Mouse (Mus musculus): ENCODE measurements around the gene Gm11639. TPM values are rescaled to one million over a fixed set of nuclear protein-coding genes. Genes with fewer than 3 reads are reported as not detected.
A peak's percentile ranks its signal among the peaks of the same experiment; 100 is the strongest.

The Gm11639 gene
- polyA plus RNA-seq, 1 experiment from 2014 or later: not detected

- Histone ChIP-seq H3K27ac (ENCODE audit: low read depth, low read length) (no peak overlapping the region), H3K4me2 (no peak overlapping the region), H3K27me3 (ENCODE audit: control insufficient read depth, insufficient read depth, low read length) (no peaks in the 10 kb centered on the region), H3K9me3 (ENCODE audit: control insufficient read depth, low read length) (no peaks in the 10 kb centered on the region), H3K4me1 (ENCODE audit: control insufficient read depth, insufficient read depth, low read length) (no peaks in the 10 kb centered on the region), H3K36me3 (ENCODE audit: control insufficient read depth, insufficient read depth, low read length) (no peaks in the 10 kb centered on the region), H3K4me3 (ENCODE audit: low read depth, low read length) (no peak overlapping the region), H3K9ac (ENCODE audit: low read length) (no peak overlapping the region)
- no peak for ATAC-seq (ENCODE audit: low FRiP score)
- 77% methylated on average over 2 of the region's 2 CpGs for WGBS
- no peak for DNase-seq (ENCODE audit: low spot score, missing footprints)
These were observed 93.3 kb downstream of the Gm11639 start for GRCm38 (mm10) chr11:104778796-104779195.

- WGBS: 81% methylated on average over 2 of the region's 2 CpGs
- Histone ChIP-seq H3K4me2 (no peak overlapping the region), H3K4me3 (ENCODE audit: low read depth, low read length) (no peak overlapping the region), H3K4me1 (ENCODE audit: control insufficient read depth, insufficient read depth, low read length) (no peaks in the 10 kb centered on the region), H3K9ac (ENCODE audit: low read length) (no peak overlapping the region), H3K9me3 (ENCODE audit: control insufficient read depth, low read length) (no peaks in the 10 kb centered on the region), H3K36me3 (ENCODE audit: control insufficient read depth, insufficient read depth, low read length) (no peaks in the 10 kb centered on the region), H3K27ac (ENCODE audit: low read depth, low read length) (no peak overlapping the region), H3K27me3 (ENCODE audit: control insufficient read depth, insufficient read depth, low read length) (no peaks in the 10 kb centered on the region)
- ATAC-seq (ENCODE audit: low FRiP score) (no peak), DNase-seq (ENCODE audit: low spot score, missing footprints) (no peak)
These were observed 259.2 kb downstream of the Gm11639 start for GRCm38 (mm10) chr11:104944723-104945122.

GRCm38 (mm10) chr11:104952349-104952748 is 266.8 kb downstream of the Gm11639 start:
- no peaks in the 10 kb centered on the region for H3K36me3 ChIP-seq (ENCODE audit: control insufficient read depth, insufficient read depth, low read length)
- no peak overlapping the region for H3K4me2 ChIP-seq
- H3K9ac ChIP-seq (ENCODE audit: low read length): no peak overlapping the region
- no peaks in the 10 kb centered on the region for H3K9me3 ChIP-seq (ENCODE audit: control insufficient read depth, low read length)
- WGBS: 76% methylated on average over 4 of the region's 4 CpGs
- no peaks in the 10 kb centered on the region for H3K4me1 ChIP-seq (ENCODE audit: control insufficient read depth, insufficient read depth, low read length)
- no peaks in the 10 kb centered on the region for H3K27me3 ChIP-seq (ENCODE audit: control insufficient read depth, insufficient read depth, low read length)
- H3K4me3 ChIP-seq (ENCODE audit: low read depth, low read length): no peak overlapping the region
- no peak overlapping the region for H3K27ac ChIP-seq (ENCODE audit: low read depth, low read length)
- ATAC-seq (ENCODE audit: low FRiP score) (no peak), DNase-seq (ENCODE audit: low spot score, missing footprints) (no peak)

- DNase-seq (ENCODE audit: low spot score, missing footprints) (no peak), ATAC-seq (ENCODE audit: low FRiP score) (no peak)
- no peak overlapping the region for H3K4me2 ChIP-seq
- no peaks in the 10 kb centered on the region for H3K27me3 ChIP-seq (ENCODE audit: control insufficient read depth, insufficient read depth, low read length)
- no peak overlapping the region for H3K9ac ChIP-seq (ENCODE audit: low read length)
- 85% methylated on average over 1 of the region's 1 CpGs for WGBS
- H3K9me3 ChIP-seq (ENCODE audit: control insufficient read depth, low read length): no peaks in the 10 kb centered on the region
- H3K36me3 ChIP-seq (ENCODE audit: control insufficient read depth, insufficient read depth, low read length): no peaks in the 10 kb centered on the region
- H3K4me1 ChIP-seq (ENCODE audit: control insufficient read depth, insufficient read depth, low read length): no peaks in the 10 kb centered on the region
- no peak overlapping the region for H3K27ac ChIP-seq (ENCODE audit: low read depth, low read length)
- no peak overlapping the region for H3K4me3 ChIP-seq (ENCODE audit: low read depth, low read length)
These were observed 282.4 kb downstream of the Gm11639 start for GRCm38 (mm10) chr11:104967862-104968261.

GRCm38 (mm10) chr11:104968388-104968787 is 282.9 kb downstream of the Gm11639 start:
- no peak for DNase-seq (ENCODE audit: low spot score, missing footprints)
- WGBS: 93% methylated on average over 2 of the region's 2 CpGs

GRCm38 (mm10) chr11:104971322-104971721 is 285.8 kb downstream of the Gm11639 start:
- Histone ChIP-seq H3K4me3 (ENCODE audit: low read depth, low read length) (no peak overlapping the region), H3K9ac (ENCODE audit: low read length) (no peak overlapping the region), H3K36me3 (ENCODE audit: control insufficient read depth, insufficient read depth, low read length) (no peaks in the 10 kb centered on the region), H3K27me3 (ENCODE audit: control insufficient read depth, insufficient read depth, low read length) (no peaks in the 10 kb centered on the region), H3K4me1 (ENCODE audit: control insufficient read depth, insufficient read depth, low read length) (no peaks in the 10 kb centered on the region), H3K9me3 (ENCODE audit: control insufficient read depth, low read length) (no peaks in the 10 kb centered on the region), H3K27ac (ENCODE audit: low read depth, low read length) (no peak overlapping the region), H3K4me2 (no peak overlapping the region)
- WGBS: 3% methylated on average over 4 of the region's 4 CpGs
- ATAC-seq (ENCODE audit: low FRiP score) (no peak), DNase-seq (ENCODE audit: low spot score, missing footprints) (peak; percentile 84)

More at GRCm38 (mm10) chr11:104968388-104968787, 282.9 kb downstream of the Gm11639 start:
- Histone ChIP-seq H3K4me1 (ENCODE audit: control insufficient read depth, insufficient read depth, low read length) (no peaks in the 10 kb centered on the region), H3K4me3 (ENCODE audit: low read depth, low read length) (no peak overlapping the region), H3K27ac (ENCODE audit: low read depth, low read length) (no peak overlapping the region), H3K36me3 (ENCODE audit: control insufficient read depth, insufficient read depth, low read length) (no peaks in the 10 kb centered on the region), H3K9ac (ENCODE audit: low read length) (no peak overlapping the region), H3K27me3 (ENCODE audit: control insufficient read depth, insufficient read depth, low read length) (no peaks in the 10 kb centered on the region), H3K9me3 (ENCODE audit: control insufficient read depth, low read length) (no peaks in the 10 kb centered on the region), H3K4me2 (no peak overlapping the region)
- no peak for ATAC-seq (ENCODE audit: low FRiP score)

GRCm38 (mm10) chr11:104972480-104972879 is 287.0 kb downstream of the Gm11639 start:
- H3K27ac ChIP-seq (ENCODE audit: low read depth, low read length): no peak overlapping the region
- H3K9me3 ChIP-seq (ENCODE audit: control insufficient read depth, low read length): no peaks in the 10 kb centered on the region
- no peak overlapping the region for H3K4me2 ChIP-seq
- 81% methylated on average over 8 of the region's 8 CpGs for WGBS
- no peaks in the 10 kb centered on the region for H3K4me1 ChIP-seq (ENCODE audit: control insufficient read depth, insufficient read depth, low read length)
- DNase-seq (ENCODE audit: low spot score, missing footprints) (no peak), ATAC-seq (ENCODE audit: low FRiP score) (no peak)
- H3K4me3 ChIP-seq (ENCODE audit: low read depth, low read length): no peak overlapping the region
- no peak overlapping the region for H3K9ac ChIP-seq (ENCODE audit: low read length)
- H3K27me3 ChIP-seq (ENCODE audit: control insufficient read depth, insufficient read depth, low read length): no peaks in the 10 kb centered on the region
- no peaks in the 10 kb centered on the region for H3K36me3 ChIP-seq (ENCODE audit: control insufficient read depth, insufficient read depth, low read length)

- ATAC-seq (ENCODE audit: low FRiP score) (no peak), DNase-seq (ENCODE audit: low spot score, missing footprints) (no peak)
- no peak overlapping the region for H3K9ac ChIP-seq (ENCODE audit: low read length)
- no peaks in the 10 kb centered on the region for H3K9me3 ChIP-seq (ENCODE audit: control insufficient read depth, low read length)
- H3K27ac ChIP-seq (ENCODE audit: low read depth, low read length): no peak overlapping the region
- H3K36me3 ChIP-seq (ENCODE audit: control insufficient read depth, insufficient read depth, low read length): no peaks in the 10 kb centered on the region
- no peak overlapping the region for H3K4me2 ChIP-seq
- H3K4me3 ChIP-seq (ENCODE audit: low read depth, low read length): no peak overlapping the region
- 76% methylated on average over 5 of the region's 5 CpGs for WGBS
- H3K27me3 ChIP-seq (ENCODE audit: control insufficient read depth, insufficient read depth, low read length): no peaks in the 10 kb centered on the region
- no peaks in the 10 kb centered on the region for H3K4me1 ChIP-seq (ENCODE audit: control insufficient read depth, insufficient read depth, low read length)
These were observed 292.5 kb downstream of the Gm11639 start for GRCm38 (mm10) chr11:104977976-104978375.

GRCm38 (mm10) chr11:104981342-104982055 is 296.0 kb downstream of the Gm11639 start:
- 87% methylated on average over 15 of the region's 15 CpGs for WGBS
- H3K36me3 ChIP-seq (ENCODE audit: control insufficient read depth, insufficient read depth, low read length): no peaks in the 10 kb centered on the region
- no peak overlapping the region for H3K27ac ChIP-seq (ENCODE audit: low read depth, low read length)
- no peak overlapping the region for H3K4me2 ChIP-seq
- no peak overlapping the region for H3K4me3 ChIP-seq (ENCODE audit: low read depth, low read length)
- no peaks in the 10 kb centered on the region for H3K9me3 ChIP-seq (ENCODE audit: control insufficient read depth, low read length)
- no peaks in the 10 kb centered on the region for H3K4me1 ChIP-seq (ENCODE audit: control insufficient read depth, insufficient read depth, low read length)
- ATAC-seq (ENCODE audit: low FRiP score) (no peak), DNase-seq (ENCODE audit: low spot score, missing footprints) (no peak)
- no peak overlapping the region for H3K9ac ChIP-seq (ENCODE audit: low read length)
- H3K27me3 ChIP-seq (ENCODE audit: control insufficient read depth, insufficient read depth, low read length): no peaks in the 10 kb centered on the region

All from midbrain, embryonic 11.5 days (tissue).